Mouse (Mus musculus) CH12.LX (cell line): ENCODE measurements at regions not wholly inside any gene's neighbourhood (a gene's known extent, or its start where the extent isn't known, plus 50 kb on each side); places are given as distances from the start of the nearest gene placed in this dataset.

Experiments
- DNase-seq: peaks from one replicate; pipeline ENCODE4 v3.0.0-alpha.2; 2013; ENCODE audit errors: extremely low read depth
- H3K27ac ChIP-seq: 2 replicates; pipeline ENCODE4 v1.5.1; 2012; ENCODE audit warnings: low read depth, mild to moderate bottlenecking, control low read depth, moderate library complexity; ENCODE audit not compliant: insufficient read depth
- H3K27me3 ChIP-seq: replicated peaks from 2 replicates; pipeline ENCODE3; 2012; ENCODE audit warnings: inconsistent platforms
- H3K36me3 ChIP-seq, 2 experiments: replicated peaks in 1 of 2; 2 replicates each; pipeline versions ENCODE3 to v1.6.1; 2012; ENCODE audit warnings: inconsistent platforms in 1 of 2, low read length in 1 of 2, mild to moderate bottlenecking in 1 of 2, mixed read lengths in 1 of 2, moderate library complexity in 1 of 2; ENCODE audit not compliant: control insufficient read depth in 1 of 2, insufficient read depth in 1 of 2
- H3K4me1 ChIP-seq, 2 experiments: 2 replicates each; pipeline ENCODE4 v1.6.1; 2012; ENCODE audit warnings: inconsistent platforms in 1 of 2, moderate library complexity in 1 of 2; ENCODE audit not compliant: insufficient read depth in 2 of 2, control insufficient read depth in 1 of 2
- H3K4me2 ChIP-seq: 2 replicates; pipeline ENCODE4 v1.6.1; 2012; ENCODE audit warnings: low read depth, mild to moderate bottlenecking, control low read depth; ENCODE audit not compliant: poor library complexity, insufficient read depth, severe bottlenecking
- H3K4me3 ChIP-seq, 3 experiments: fragments of 150-350 bp in 1 of 3; sonication (generic) in 1 of 3; replicated peaks in 1 of 3; 2 replicates each; pipeline versions ENCODE3 to v1.5.1; 2011 to 2012; ENCODE audit warnings: low read depth in 2 of 3, low read length in 2 of 3, mild to moderate bottlenecking in 2 of 3, moderate library complexity in 2 of 3, control low read depth in 1 of 3, improper control_type of control experiment in 1 of 3, inconsistent platforms in 1 of 3, mixed read lengths in 1 of 3; ENCODE audit not compliant: poor library complexity in 1 of 3
- H3K79me2 ChIP-seq: replicated peaks from 2 replicates; pipeline ENCODE4 v1.6.1; 2012; ENCODE audit warnings: mild to moderate bottlenecking, moderate library complexity; ENCODE audit not compliant: control insufficient read depth, poor library complexity, insufficient read depth, severe bottlenecking; ENCODE audit errors: extremely low read depth
- H3K9ac ChIP-seq: 2 replicates; pipeline ENCODE4 v1.6.1; 2012; ENCODE audit warnings: low read depth, mild to moderate bottlenecking, control low read depth, moderate library complexity; ENCODE audit not compliant: insufficient read depth
- H3K9me3 ChIP-seq: replicated peaks from 2 replicates; pipeline ENCODE3; 2012; ENCODE audit warnings: low read length, inconsistent platforms, mixed read lengths
- CHD1 ChIP-seq: IDR thresholded peaks from 2 replicates; pipeline ENCODE4 v1.6.1; 2012; ENCODE audit warnings: low read depth, low read length, improper control_type of control experiment, inconsistent platforms
- E2F4 ChIP-seq: IDR thresholded peaks from 2 replicates; pipeline ENCODE4 v1.6.1; 2011; ENCODE audit warnings: low read depth, low read length, improper control_type of control experiment; ENCODE audit not compliant: insufficient replicate concordance
- ELF1 ChIP-seq: IDR thresholded peaks from 2 replicates; pipeline ENCODE4 v1.6.1; 2014; ENCODE audit warnings: low read depth, mild to moderate bottlenecking, inconsistent platforms, low read length, improper control_type of control experiment
- EP300 ChIP-seq: IDR thresholded peaks from 2 replicates; pipeline ENCODE4 v1.6.1; 2011; ENCODE audit warnings: low read length, improper control_type of control experiment
- ETS1 ChIP-seq: conservative IDR thresholded peaks from 2 replicates; pipeline ENCODE4 v1.6.1; 2012; ENCODE audit warnings: low read depth, mild to moderate bottlenecking, inconsistent platforms, low read length, improper control_type of control experiment, moderate library complexity
- GABPA ChIP-seq: IDR thresholded peaks from 2 replicates; pipeline ENCODE4 v1.6.1; 2012; ENCODE audit warnings: low read depth, low read length, improper control_type of control experiment, inconsistent platforms; ENCODE audit not compliant: insufficient replicate concordance
- JUN ChIP-seq: IDR thresholded peaks from 2 replicates; pipeline ENCODE4 v1.6.1; 2011; ENCODE audit warnings: low read depth, mild to moderate bottlenecking, low read length, improper control_type of control experiment, moderate library complexity; ENCODE audit not compliant: insufficient read depth
- JUND ChIP-seq: conservative IDR thresholded peaks from 2 replicates; pipeline ENCODE4 v1.6.1; 2011; ENCODE audit warnings: low read depth, low read length, improper control_type of control experiment
- KAT2A ChIP-seq: IDR thresholded peaks from 2 replicates; pipeline ENCODE4 v1.6.1; 2012; ENCODE audit warnings: low read length, improper control_type of control experiment, inconsistent platforms; ENCODE audit not compliant: insufficient replicate concordance
- MAFK ChIP-seq: IDR thresholded peaks from 2 replicates; pipeline ENCODE4 v1.6.1; 2011; ENCODE audit warnings: low read length, improper control_type of control experiment; ENCODE audit not compliant: insufficient replicate concordance
- MAZ ChIP-seq: IDR thresholded peaks from 2 replicates; pipeline ENCODE4 v1.6.1; 2012; ENCODE audit warnings: low read depth, mild to moderate bottlenecking, inconsistent platforms, low read length, improper control_type of control experiment, moderate library complexity
- MEF2A ChIP-seq: IDR thresholded peaks from 2 replicates; pipeline ENCODE4 v1.6.1; 2014; ENCODE audit warnings: low read depth, mild to moderate bottlenecking, inconsistent platforms, low read length, improper control_type of control experiment, borderline replicate concordance
- MXI1 ChIP-seq: IDR thresholded peaks from 2 replicates; pipeline ENCODE4 v1.6.1; 2011; ENCODE audit warnings: mild to moderate bottlenecking, low read depth, low read length, improper control_type of control experiment
- NELFE ChIP-seq: IDR thresholded peaks from 2 replicates; pipeline ENCODE4 v1.6.1; 2011; ENCODE audit warnings: low read depth, low read length, improper control_type of control experiment
- NRF1 ChIP-seq: IDR thresholded peaks from 2 replicates; pipeline ENCODE4 v1.6.1; 2014; ENCODE audit warnings: low read depth, mild to moderate bottlenecking, inconsistent platforms, low read length, improper control_type of control experiment, moderate library complexity
- POLR2A ChIP-seq: IDR thresholded peaks from 2 replicates; pipeline ENCODE4 v1.6.1; 2011; ENCODE audit warnings: low read depth, mild to moderate bottlenecking, improper control_type of control experiment, low read length
- SIN3A ChIP-seq: IDR thresholded peaks from 2 replicates; pipeline ENCODE4 v1.6.1; 2012; ENCODE audit warnings: low read length, improper control_type of control experiment, inconsistent platforms
- TBP ChIP-seq: conservative IDR thresholded peaks from 2 replicates; pipeline ENCODE4 v1.6.1; 2011; ENCODE audit warnings: low read depth, low read length, improper control_type of control experiment
- UBTF ChIP-seq: IDR thresholded peaks from 2 replicates; pipeline ENCODE4 v1.6.1; 2012; ENCODE audit warnings: low read depth, mild to moderate bottlenecking, inconsistent platforms, low read length, improper control_type of control experiment, moderate library complexity
- USF2 ChIP-seq: conservative IDR thresholded peaks from 2 replicates; pipeline ENCODE4 v1.6.1; 2011; ENCODE audit warnings: low read depth, low read length, improper control_type of control experiment
- ZC3H11A ChIP-seq: IDR thresholded peaks from 2 replicates; pipeline ENCODE4 v1.6.1; 2012; ENCODE audit warnings: low read depth, mild to moderate bottlenecking, inconsistent platforms, low read length, improper control_type of control experiment
- ZNF384 ChIP-seq: IDR thresholded peaks from 2 replicates; pipeline ENCODE4 v1.6.1; 2012; ENCODE audit warnings: low read depth, low read length, improper control_type of control experiment, inconsistent platforms
- dilution Hi-C: fragments of 300-500 bp; cut with MboI; formaldehyde crosslinking; loops from 2 replicates; pipeline ENCODE4 v1.14.3; 2020; ENCODE audit warnings: low sequenced_read_pairs; ENCODE audit not compliant: extremely low pct_unique_long_range_greater_than_20kb, extremely low pct_ligation_motif_present
- in situ Hi-C: fragments of 300-500 bp; cut with MboI; formaldehyde crosslinking; loops from 3 replicates; pipeline ENCODE4 v1.14.3; 2019; ENCODE audit warnings: low sequenced_read_pairs, low pct_ligation_motif_present, low pct_unique_long_range_greater_than_20kb, mixed read lengths

GRCm38 (mm10) chr10:116683374-116683773 is 102.1 kb upstream of the Cnot2 start:
- dilution Hi-C loops (no loop called here), in situ Hi-C loops (no loop called here)
- H3K4me1 ChIP-seq = peaks cover 0 to 4% of the 10 kb centered on the region in 2 experiments; a peak in 1 of 4 replicates
- H3K4me3 ChIP-seq = no peak overlapping the region
- H3K27ac ChIP-seq = no peak overlapping the region
- H3K9me3 ChIP-seq = peaks cover 16% of the 10 kb centered on the region
- no peaks in the 10 kb centered on the region for H3K27me3 ChIP-seq
- DNase-seq = no peak
- H3K9ac ChIP-seq = no peak overlapping the region
- peaks cover 0 to 19% of the 10 kb centered on the region in 2 experiments for H3K36me3 ChIP-seq
- H3K4me2 ChIP-seq = no peak overlapping the region
- H3K79me2 ChIP-seq = no peaks in the 10 kb centered on the region
- TF ChIP-seq ETS1 (no peak), NRF1 (no peak), MEF2A (no peak), EP300 (no peak), TBP (no peak), KAT2A (no peak), ZNF384 (no peak), SIN3A (no peak), ELF1 (no peak), NELFE (no peak), UBTF (no peak), CHD1 (no peak), USF2 (no peak), MAZ (no peak), MAFK (no peak), E2F4 (no peak), POLR2A (no peak), GABPA (no peak), MXI1 (no peak), JUND (no peak)

GRCm38 (mm10) chr10:116678950-116679735 is 97.8 kb upstream of the Cnot2 start:
- Histone ChIP-seq H3K4me2 (no peak overlapping the region), H3K79me2 (no peaks in the 10 kb centered on the region), H3K36me3 (peaks cover 0 to 31% of the 10 kb centered on the region in 2 experiments), H3K9me3 (peaks cover 16% of the 10 kb centered on the region), H3K9ac (no peak overlapping the region), H3K4me3 (no peak overlapping the region), H3K27me3 (no peaks in the 10 kb centered on the region), H3K27ac (no peak overlapping the region), H3K4me1 (peaks cover 0 to 18% of the 10 kb centered on the region in 2 experiments; a peak in 1 of 4 replicates)
- peak; percentile 61 for DNase-seq
- in situ Hi-C loops (no loop called here), dilution Hi-C loops (no loop called here)
- TF ChIP-seq TBP = no peak
- TF ChIP-seq JUND = peak; percentile 38; the same call in 1 of the 2 replicates
- TF ChIP-seq ZC3H11A = no peak
- TF ChIP-seq JUN = 0 out of 2 replicates have a peak, but pooled peaks have one; percentile 7
